In genomic region chr15:80182072-80182700, GRCm38 (mm10) we compare ENCODE assay signal across 31 mouse cellular contexts. TPM values are rescaled to one million over a fixed set of nuclear protein-coding genes. Genes with fewer than 3 reads are reported as not detected.
DNase-seq lines count a peak whose midpoint lies in the region; ATAC-seq and TF ChIP-seq lines count a peak whose summit lies in the region.
"Had no signal": no experiment of that assay in that cellular context is flagged by ENCODE, and none has a peak within 500 bp of the region (broad histone marks: within the 10 kb centered on the region; RNA-seq: fewer than 3 reads in every experiment).

No protein-coding gene starts in this region.

- 83% methylated on average over 4 of the region's 4 CpGs for WGBS in stomach, embryonic 15.5 days
- 79% methylated on average over 4 of the region's 4 CpGs for WGBS in stomach, postnatal 0 days
- WGBS in liver, embryonic 15.5 days (ENCODE audit: insufficient replicate concordance), result 48% methylated on average over 4 of the region's 4 CpGs
- 96% methylated on average over 4 of the region's 4 CpGs for WGBS in midbrain, embryonic 11.5 days
- 87% methylated on average over 4 of the region's 4 CpGs for WGBS in midbrain, embryonic 15.5 days

- H3K9ac ChIP-seq in stomach, embryonic 15.5 days, result no peak overlapping the region
- no peak overlapping the region for H3K9ac ChIP-seq in stomach, postnatal 0 days (ENCODE audit: low read length)
- H3K9ac ChIP-seq in liver, embryonic 15.5 days, result no peak overlapping the region
- H3K9ac ChIP-seq in midbrain, embryonic 11.5 days (ENCODE audit: low read length), result no peak overlapping the region
- no peak overlapping the region for H3K9ac ChIP-seq in midbrain, embryonic 15.5 days
- H3K9ac ChIP-seq: forebrain, embryonic 15.5 days; hindbrain, embryonic 14.5 days; limb, embryonic 15.5 days; lung, embryonic 15.5 days; midbrain, embryonic 13.5 days had no signal

- no peak overlapping the region for H3K27ac ChIP-seq in stomach, embryonic 15.5 days
- H3K27ac ChIP-seq in stomach, postnatal 0 days (replicated peaks), result no peak overlapping the region
- H3K27ac ChIP-seq in liver, embryonic 15.5 days (replicated peaks), result peak overlapping the region; percentile 58
- no peak overlapping the region for H3K27ac ChIP-seq in midbrain, embryonic 11.5 days (ENCODE audit: low read depth, low read length)
- no peak overlapping the region for H3K27ac ChIP-seq in midbrain, embryonic 15.5 days
- H3K27ac ChIP-seq: forebrain, embryonic 10.5 days; forebrain, embryonic 15.5 days; heart, embryonic 10.5 days; hindbrain, embryonic 14.5 days; limb, embryonic 15.5 days; lung, embryonic 15.5 days; midbrain, embryonic 13.5 days had no signal

- no peak for DNase-seq in stomach, postnatal 0 days (ENCODE audit: low spot score)
- no peak for DNase-seq in midbrain, embryonic 11.5 days (ENCODE audit: low spot score, missing footprints)
- no peak for DNase-seq in layer of hippocampus, adult 18-20 months (ENCODE audit: low spot score in 2 of 2)
- no peak for DNase-seq in thymus, postnatal 14 days
- DNase-seq: adrenal gland, postnatal 10 days; cerebellum, adult 18-20 months; cerebellum, postnatal 10 days; gastrocnemius, postnatal 25 days; heart, adult 11 months; heart, postnatal 4 days; kidney, postnatal 14 days; left cerebral cortex, postnatal 4 days had no signal

- peak; percentile 34; the same call in 1 of the 2 replicates for ATAC-seq in stomach, embryonic 15.5 days (ENCODE audit: insufficient read depth, low FRiP score, low read depth)
- ATAC-seq in stomach, postnatal 0 days (ENCODE audit: low FRiP score, low TSS enrichment), result no peak
- ATAC-seq in erythroblast, adult 5-6 weeks (replicated peaks; ENCODE audit: low FRiP score, poor library complexity, severe bottlenecking), result peak; percentile 48; the same call in 1 of the 2 replicates
- peak; percentile 85 for ATAC-seq in liver, embryonic 15.5 days (ENCODE audit: insufficient read depth)
- ATAC-seq in midbrain, embryonic 11.5 days (ENCODE audit: low FRiP score), result no peak
- ATAC-seq in midbrain, embryonic 15.5 days (replicated peaks), result no peak
- ATAC-seq: forebrain, embryonic 15.5 days; intestine, postnatal 0 days; midbrain, embryonic 13.5 days had no signal

- H3K9me3 ChIP-seq in stomach, embryonic 15.5 days, result no peaks in the 10 kb centered on the region
- H3K9me3 ChIP-seq in stomach, postnatal 0 days (ENCODE audit: control insufficient read depth, low read length), result no peaks in the 10 kb centered on the region
- H3K9me3 ChIP-seq in liver, embryonic 15.5 days (replicated peaks), result no peaks in the 10 kb centered on the region
- H3K9me3 ChIP-seq in midbrain, embryonic 11.5 days (ENCODE audit: control insufficient read depth, low read length), result no peaks in the 10 kb centered on the region
- H3K9me3 ChIP-seq in midbrain, embryonic 15.5 days, result no peaks in the 10 kb centered on the region
- H3K9me3 ChIP-seq: forebrain, embryonic 10.5 days; forebrain, embryonic 15.5 days; heart, embryonic 10.5 days; limb, embryonic 15.5 days; lung, embryonic 15.5 days; midbrain, embryonic 13.5 days had no signal

- no peaks in the 10 kb centered on the region for H3K27me3 ChIP-seq in stomach, embryonic 15.5 days (replicated peaks)
- H3K27me3 ChIP-seq in stomach, postnatal 0 days (ENCODE audit: control insufficient read depth, insufficient read depth, low read length), result no peaks in the 10 kb centered on the region
- peaks cover 29% of the 10 kb centered on the region for H3K27me3 ChIP-seq in liver, embryonic 15.5 days
- H3K27me3 ChIP-seq in midbrain, embryonic 11.5 days (ENCODE audit: control insufficient read depth, insufficient read depth, low read length), result no peaks in the 10 kb centered on the region
- no peaks in the 10 kb centered on the region for H3K27me3 ChIP-seq in midbrain, embryonic 15.5 days (replicated peaks)
- H3K27me3 ChIP-seq: forebrain, embryonic 15.5 days; limb, embryonic 15.5 days; lung, embryonic 15.5 days; midbrain, embryonic 13.5 days had no signal

- H3K4me1 ChIP-seq in stomach, embryonic 15.5 days, result peaks cover 10% of the 10 kb centered on the region; the same call in 1 of the 2 replicates
- no peaks in the 10 kb centered on the region for H3K4me1 ChIP-seq in stomach, postnatal 0 days (replicated peaks; ENCODE audit: control insufficient read depth, insufficient read depth)
- peaks cover 41% of the 10 kb centered on the region for H3K4me1 ChIP-seq in liver, embryonic 15.5 days (replicated peaks)
- no peaks in the 10 kb centered on the region for H3K4me1 ChIP-seq in midbrain, embryonic 11.5 days (ENCODE audit: control insufficient read depth, insufficient read depth, low read length)
- peaks cover 3% of the 10 kb centered on the region; the same call in 1 of the 2 replicates for H3K4me1 ChIP-seq in midbrain, embryonic 15.5 days
- H3K4me1 ChIP-seq: forebrain, embryonic 15.5 days; heart, embryonic 10.5 days; limb, embryonic 15.5 days had no signal

- H3K4me3 ChIP-seq in stomach, embryonic 15.5 days (replicated peaks), result no peak overlapping the region
- H3K4me3 ChIP-seq in stomach, postnatal 0 days (ENCODE audit: low read depth, low read length), result no peak overlapping the region
- H3K4me3 ChIP-seq in liver, embryonic 15.5 days (replicated peaks), result no peak overlapping the region
- H3K4me3 ChIP-seq in midbrain, embryonic 11.5 days (ENCODE audit: low read depth, low read length), result no peak overlapping the region
- no peak overlapping the region for H3K4me3 ChIP-seq in midbrain, embryonic 15.5 days
- H3K4me3 ChIP-seq: forebrain, embryonic 10.5 days; forebrain, embryonic 15.5 days; heart, embryonic 10.5 days; limb, embryonic 15.5 days; lung, embryonic 15.5 days; midbrain, embryonic 13.5 days had no signal

- no peak overlapping the region for H3K4me2 ChIP-seq in stomach, embryonic 15.5 days
- H3K4me2 ChIP-seq in stomach, postnatal 0 days (replicated peaks; ENCODE audit: low read depth), result no peak overlapping the region
- H3K4me2 ChIP-seq in liver, embryonic 15.5 days, result no peak overlapping the region
- no peak overlapping the region for H3K4me2 ChIP-seq in midbrain, embryonic 11.5 days
- H3K4me2 ChIP-seq in midbrain, embryonic 15.5 days, result no peak overlapping the region
- H3K4me2 ChIP-seq: forebrain, embryonic 15.5 days; hindbrain, embryonic 14.5 days; limb, embryonic 15.5 days; lung, embryonic 15.5 days; midbrain, embryonic 13.5 days had no signal

- TF ChIP-seq EP300 in stomach, postnatal 0 days (optimal IDR thresholded peaks at IDR 0.05), result no peak

- no peak for TF ChIP-seq CTCF in stomach, postnatal 0 days (IDR thresholded peaks at IDR 0.05; ENCODE audit: low read depth)

- H3K36me3 ChIP-seq in stomach, embryonic 15.5 days, result no peaks in the 10 kb centered on the region
- H3K36me3 ChIP-seq in stomach, postnatal 0 days (ENCODE audit: control insufficient read depth, insufficient read depth, low read length), result no peaks in the 10 kb centered on the region
- H3K36me3 ChIP-seq in liver, embryonic 15.5 days (replicated peaks), result no peaks in the 10 kb centered on the region
- no peaks in the 10 kb centered on the region for H3K36me3 ChIP-seq in midbrain, embryonic 11.5 days (ENCODE audit: control insufficient read depth, insufficient read depth, low read length)
- H3K36me3 ChIP-seq in midbrain, embryonic 15.5 days (replicated peaks), result no peaks in the 10 kb centered on the region
- H3K36me3 ChIP-seq: forebrain, embryonic 15.5 days; heart, embryonic 10.5 days; lung, embryonic 15.5 days had no signal

RNA-seq across cellular contexts. Expression of gene Mgat3, which starts 8.7 kb away (rescaled TPM):
- polyA plus RNA-seq in stomach, embryonic 15.5 days (2015; fragmentation: Nextera tagmentation; extraction: Ambion mirVana), result 9.6 and 10.6 TPM in 2 replicates
- 5.8 and 5.9 TPM in 2 replicates for polyA plus RNA-seq in stomach, postnatal 0 days (2015; fragmentation: Nextera tagmentation; extraction: Ambion mirVana)
- not detected in 2 replicates for total RNA-seq in erythroblast, adult 5-6 weeks (2015; ENCODE audit: low replicate concordance)
- not detected in 2 replicates for total RNA-seq in erythroblast, adult 5-6 weeks (2017; ENCODE audit: low replicate concordance)
- polyA plus RNA-seq in liver, embryonic 15.5 days (2015; fragmentation: Nextera tagmentation; extraction: Ambion mirVana), result 0.54 and 0.55 TPM in 2 replicates
- polyA plus RNA-seq in midbrain, embryonic 11.5 days (2014; fragmentation: Nextera tagmentation; extraction: Ambion mirVana), result 8.0 and 10.7 TPM in 2 replicates
- polyA plus RNA-seq in midbrain, embryonic 15.5 days (2015; fragmentation: Nextera tagmentation; extraction: Ambion mirVana), result 15.5 and 16.3 TPM in 2 replicates
- 100 to 1,000 TPM; 114 to 118 TPM for total RNA-seq in layer of hippocampus, adult 18-20 months (2021)
- total RNA-seq: megakaryocyte, adult 5-6 weeks; monocyte, adult 5-6 weeks had no signal

RNA-seq across cellular contexts. Expression of gene Tab1, which starts 49.3 kb away (rescaled TPM):
- 29.5 and 33.2 TPM in 2 replicates for polyA plus RNA-seq in stomach, embryonic 15.5 days (2015; fragmentation: Nextera tagmentation; extraction: Ambion mirVana)
- polyA plus RNA-seq in stomach, postnatal 0 days (2015; fragmentation: Nextera tagmentation; extraction: Ambion mirVana), result 16.3 and 16.5 TPM in 2 replicates
- 0.58 and 10.9 TPM in 2 replicates for total RNA-seq in erythroblast, adult 5-6 weeks (2015; ENCODE audit: low replicate concordance)
- 6.5 and 13.5 TPM in 2 replicates for total RNA-seq in erythroblast, adult 5-6 weeks (2017; ENCODE audit: low replicate concordance)
- polyA plus RNA-seq in liver, embryonic 15.5 days (2015; fragmentation: Nextera tagmentation; extraction: Ambion mirVana), result 11.0 and 12.7 TPM in 2 replicates
- polyA plus RNA-seq in midbrain, embryonic 11.5 days (2014; fragmentation: Nextera tagmentation; extraction: Ambion mirVana), result 24.9 and 29.4 TPM in 2 replicates
- 42.5 and 43.5 TPM in 2 replicates for polyA plus RNA-seq in midbrain, embryonic 15.5 days (2015; fragmentation: Nextera tagmentation; extraction: Ambion mirVana)
- total RNA-seq in layer of hippocampus, adult 18-20 months (2021), result 10 to 100 TPM; 21.2 to 23.4 TPM

RNA-seq across cellular contexts. Expression of gene Mief1, which starts 51.6 kb away (rescaled TPM):
- polyA plus RNA-seq in stomach, embryonic 15.5 days (2015; fragmentation: Nextera tagmentation; extraction: Ambion mirVana), result 28.2 and 32.1 TPM in 2 replicates
- polyA plus RNA-seq in stomach, postnatal 0 days (2015; fragmentation: Nextera tagmentation; extraction: Ambion mirVana), result 12.6 TPM in 2 replicates
- 6.5 and 7.7 TPM in 2 replicates for total RNA-seq in erythroblast, adult 5-6 weeks (2015; ENCODE audit: low replicate concordance)
- 17.8 and 18.8 TPM in 2 replicates for total RNA-seq in erythroblast, adult 5-6 weeks (2017; ENCODE audit: low replicate concordance)
- 16.2 and 17.0 TPM in 2 replicates for polyA plus RNA-seq in liver, embryonic 15.5 days (2015; fragmentation: Nextera tagmentation; extraction: Ambion mirVana)
- polyA plus RNA-seq in midbrain, embryonic 11.5 days (2014; fragmentation: Nextera tagmentation; extraction: Ambion mirVana), result 35.5 and 40.8 TPM in 2 replicates
- polyA plus RNA-seq in midbrain, embryonic 15.5 days (2015; fragmentation: Nextera tagmentation; extraction: Ambion mirVana), result 35.8 and 39.3 TPM in 2 replicates
- 10 to 100 TPM; 32.7 to 33.9 TPM for total RNA-seq in layer of hippocampus, adult 18-20 months (2021)

RNA-seq across cellular contexts. Expression of gene AC140267.1, which starts 53.4 kb away (rescaled TPM):
- not detected in 2 replicates for polyA plus RNA-seq in stomach, embryonic 15.5 days (2015; fragmentation: Nextera tagmentation; extraction: Ambion mirVana)
- not detected in 2 replicates for polyA plus RNA-seq in stomach, postnatal 0 days (2015; fragmentation: Nextera tagmentation; extraction: Ambion mirVana)
- not detected in 2 replicates for total RNA-seq in erythroblast, adult 5-6 weeks (2015; ENCODE audit: low replicate concordance)
- not detected in 2 replicates for total RNA-seq in erythroblast, adult 5-6 weeks (2017; ENCODE audit: low replicate concordance)
- not detected in 2 replicates for polyA plus RNA-seq in liver, embryonic 15.5 days (2015; fragmentation: Nextera tagmentation; extraction: Ambion mirVana)
- not detected in 2 replicates for polyA plus RNA-seq in midbrain, embryonic 11.5 days (2014; fragmentation: Nextera tagmentation; extraction: Ambion mirVana)
- 2.3 TPM in 1 of 2 replicates, not detected in the other for polyA plus RNA-seq in midbrain, embryonic 15.5 days (2015; fragmentation: Nextera tagmentation; extraction: Ambion mirVana)
- total RNA-seq in layer of hippocampus, adult 18-20 months (2021), result 10 to 100 TPM; 15.2 to 19.6 TPM
- total RNA-seq: monocyte, adult 5-6 weeks had no signal
- polyA plus RNA-seq: embryonic facial prominence, embryonic 11.5 days; frontal cortex, adult 2 months; hindbrain, embryonic 14.5 days; intestine, postnatal 0 days; kidney, embryonic 14.5 days; limb, embryonic 15.5 days; lung, embryonic 15.5 days; midbrain, embryonic 13.5 days; neural tube, embryonic 14.5 days; urinary bladder, adult 2 months had no signal

Comparison
In these comparisons a context has a peak if more than half of its experiments do, and no peak if none do; other contexts are left out.
1. ATAC-seq: peak in stomach, embryonic 15.5 days (single experiment), erythroblast, adult 5-6 weeks (single experiment) and liver, embryonic 15.5 days (single experiment); none in stomach, postnatal 0 days (single experiment), midbrain, embryonic 11.5 days (single experiment) and midbrain, embryonic 15.5 days (single experiment).